Mouse (Mus musculus): ENCODE data around the gene Ssr3. TPM values are rescaled to one million over a fixed set of nuclear protein-coding genes. Genes with fewer than 3 reads are reported as not detected.
"Not testable (repeated sequence)": the region's sequence is repeated elsewhere in the genome, so short reads cannot be mapped to it uniquely, and the experiment has no call there.

The Ssr3 gene
- polyA plus RNA-seq (2017; shearing (Covaris generic)): 100 to 1,000 TPM; 122 to 180 (median 142) TPM

GRCm38 (mm10) chr3:65392421-65392817, at the start of gene Ssr3:
Ssr3 (minus strand) TSS chr3:65392623.
- ATAC-seq: peak; percentile 100

GRCm38 (mm10) chr3:65441586-65442111, 49.2 kb upstream of the Ssr3 start:
- ATAC-seq: no peak

- no peak for ATAC-seq
These were observed 46.2 kb upstream of the Ssr3 start for GRCm38 (mm10) chr3:65438511-65439228.

- ATAC-seq: no peak
These were observed 43.4 kb upstream of the Ssr3 start for GRCm38 (mm10) chr3:65435812-65436211.

GRCm38 (mm10) chr3:65435101-65435571, 42.7 kb upstream of the Ssr3 start:
- ATAC-seq: peak; percentile 48

GRCm38 (mm10) chr3:65432236-65432635, 39.8 kb upstream of the Ssr3 start:
- no peak for ATAC-seq

GRCm38 (mm10) chr3:65419706-65420105, 27.3 kb upstream of the Ssr3 start:
- no peak for ATAC-seq

GRCm38 (mm10) chr3:65417913-65418594, 25.6 kb upstream of the Ssr3 start:
- no peak for ATAC-seq

- ATAC-seq: no peak
These were observed 24.1 kb upstream of the Ssr3 start for GRCm38 (mm10) chr3:65416571-65416970.

- ATAC-seq: no peak
These were observed 15.5 kb upstream of the Ssr3 start for GRCm38 (mm10) chr3:65407891-65408290.

GRCm38 (mm10) chr3:65405781-65406180, 13.4 kb upstream of the Ssr3 start:
- no peak for ATAC-seq

- no peak for ATAC-seq
These were observed 5.1 kb upstream of the Ssr3 start for GRCm38 (mm10) chr3:65397566-65397965.

GRCm38 (mm10) chr3:65396835-65397504, 4.5 kb upstream of the Ssr3 start:
- no peak for ATAC-seq

- ATAC-seq: not testable (repeated sequence)
These were observed 2.7 kb upstream of the Ssr3 start for GRCm38 (mm10) chr3:65395111-65395510.

- ATAC-seq: peak; percentile 39
These were observed 521 bp downstream of the Ssr3 start for GRCm38 (mm10) chr3:65391784-65392420.

GRCm38 (mm10) chr3:65391222-65391783, 1.1 kb downstream of the Ssr3 start:
- ATAC-seq: no peak

- no peak for ATAC-seq
These were observed 6.7 kb downstream of the Ssr3 start for GRCm38 (mm10) chr3:65385771-65386170.

- no peak for ATAC-seq
These were observed 8.0 kb downstream of the Ssr3 start for GRCm38 (mm10) chr3:65384431-65384830.

- no peak for ATAC-seq
These were observed 11.3 kb downstream of the Ssr3 start for GRCm38 (mm10) chr3:65381094-65381493.

- peak; percentile 54 for ATAC-seq
These were observed 12.4 kb downstream of the Ssr3 start for GRCm38 (mm10) chr3:65379884-65380539.

- ATAC-seq: no peak
These were observed 13.7 kb downstream of the Ssr3 start for GRCm38 (mm10) chr3:65378724-65379123.

- ATAC-seq: no peak
These were observed 17.7 kb downstream of the Ssr3 start for GRCm38 (mm10) chr3:65374729-65375128.

All from inflammation-experienced regulatory T-cells, adult 6 months (primary cell).